Mouse (Mus musculus): ENCODE measurements around the gene Terf2ip.

Gene Terf2ip

GRCm38 (mm10) chr8:112009558-112009957 lies 1.6 kb upstream of the Terf2ip start:
- peak; percentile 60 for DNase-seq (ENCODE audit: low read depth, low spot score)

GRCm38 (mm10) chr8:112011816-112012242 lies 631 bp downstream of the Terf2ip start:
- DNase-seq (ENCODE audit: low read depth, low spot score), result no peak

GRCm38 (mm10) chr8:112014936-112015335 lies 3.7 kb downstream of the Terf2ip start, which contains the start of gene Gm6793:
Gene Gm6793, minus strand, starts transcription at chr8:112015036.
- DNase-seq (ENCODE audit: low read depth, low spot score), result no peak

- no peak for DNase-seq (ENCODE audit: low read depth, low spot score)
Observed at GRCm38 (mm10) chr8:112029455-112029854, 18.3 kb downstream of the Terf2ip start.

- no peak for DNase-seq (ENCODE audit: low read depth, low spot score)
Observed at GRCm38 (mm10) chr8:112030663-112031062, 19.5 kb downstream of the Terf2ip start.

GRCm38 (mm10) chr8:112033071-112033470 lies 21.9 kb downstream of the Terf2ip start:
- peak; percentile 88 for DNase-seq (ENCODE audit: low read depth, low spot score)

- DNase-seq (ENCODE audit: low read depth, low spot score), result peak; percentile 90
Observed at GRCm38 (mm10) chr8:112034603-112035002, 23.4 kb downstream of the Terf2ip start.

- peak; percentile 59 for DNase-seq (ENCODE audit: low read depth, low spot score)
Observed at GRCm38 (mm10) chr8:112037521-112037920, 26.3 kb downstream of the Terf2ip start.

- DNase-seq (ENCODE audit: low read depth, low spot score), result peak; percentile 75
Observed at GRCm38 (mm10) chr8:112045182-112045581, 34.0 kb downstream of the Terf2ip start.

GRCm38 (mm10) chr8:112045896-112046295 lies 34.7 kb downstream of the Terf2ip start:
- peak; percentile 87 for DNase-seq (ENCODE audit: low read depth, low spot score)

- no peak for DNase-seq (ENCODE audit: low read depth, low spot score)
Observed at GRCm38 (mm10) chr8:112048293-112048692, 37.1 kb downstream of the Terf2ip start.

- peak; percentile 67 for DNase-seq (ENCODE audit: low read depth, low spot score)
Observed at GRCm38 (mm10) chr8:112049984-112050383, 38.8 kb downstream of the Terf2ip start.

- peak; percentile 67 for DNase-seq (ENCODE audit: low read depth, low spot score)
Observed at GRCm38 (mm10) chr8:112051537-112051936, 40.3 kb downstream of the Terf2ip start.

- DNase-seq (ENCODE audit: low read depth, low spot score), result no peak
Observed at GRCm38 (mm10) chr8:112054456-112054855, 43.3 kb downstream of the Terf2ip start.

- DNase-seq (ENCODE audit: low read depth, low spot score), result peak; percentile 75
Observed at GRCm38 (mm10) chr8:112061372-112061771, 50.2 kb downstream of the Terf2ip start.

Measured in ZHBTc4 (cell line).